Mouse (Mus musculus): ENCODE results near the gene Stt3a. TPM values are rescaled to one million over a fixed set of nuclear protein-coding genes. Genes with fewer than 3 reads are reported as not detected.
A peak's percentile ranks its signal among the peaks of the same experiment; 100 is the strongest.

Gene Stt3a
- 10 to 100 TPM; 31.6 to 40.6 TPM for total RNA-seq (2021)
- long read RNA-seq, experiment 1, full-length matches to known transcripts: 25 of 27 reads
- long read RNA-seq, experiment 1, partial matches to known transcripts: 0 of 27 reads
- long read RNA-seq, experiment 1, other reads (novel, unspliced or antisense): 2 of 27 reads
- long read RNA-seq, experiment 2, full-length matches to known transcripts: 16 of 22 reads
- long read RNA-seq, experiment 2, partial matches to known transcripts: 3 of 22 reads
- long read RNA-seq, experiment 2, other reads (novel, unspliced or antisense): 3 of 22 reads

GRCm38 (mm10) chr9:36767203-36768143, at the start of gene Stt3a:
TSS of gene Stt3a (minus strand) at chr9:36767679.
- peak; percentile 100 for DNase-seq (ENCODE audit: low spot score)

- DNase-seq (ENCODE audit: low spot score): no peak
Observed at GRCm38 (mm10) chr9:36814486-36814885, 47.0 kb upstream of the Stt3a start.

GRCm38 (mm10) chr9:36808126-36808785, 40.8 kb upstream of the Stt3a start:
- DNase-seq (ENCODE audit: low spot score): no peak

- DNase-seq (ENCODE audit: low spot score): no peak
Observed at GRCm38 (mm10) chr9:36805256-36805975, 37.9 kb upstream of the Stt3a start.

GRCm38 (mm10) chr9:36803926-36804325, 36.4 kb upstream of the Stt3a start:
- no peak for DNase-seq (ENCODE audit: low spot score)

- no peak for DNase-seq (ENCODE audit: low spot score)
Observed at GRCm38 (mm10) chr9:36803386-36803785, 35.9 kb upstream of the Stt3a start.

GRCm38 (mm10) chr9:36802951-36803350, 35.5 kb upstream of the Stt3a start:
- DNase-seq (ENCODE audit: low spot score): no peak

GRCm38 (mm10) chr9:36801961-36802360, 34.5 kb upstream of the Stt3a start:
- DNase-seq (ENCODE audit: low spot score): no peak

GRCm38 (mm10) chr9:36796781-36797555, 29.5 kb upstream of the Stt3a start, which contains the start of gene Ei24:
TSS of gene Ei24 (minus strand) at chr9:36797393.
- peak; percentile 95 for DNase-seq (ENCODE audit: low spot score)

GRCm38 (mm10) chr9:36796224-36796623, 28.7 kb upstream of the Stt3a start:
- no peak for DNase-seq (ENCODE audit: low spot score)

- no peak for DNase-seq (ENCODE audit: low spot score)
Observed at GRCm38 (mm10) chr9:36795556-36795955, 28.1 kb upstream of the Stt3a start.

- DNase-seq (ENCODE audit: low spot score): no peak
Observed at GRCm38 (mm10) chr9:36794487-36794886, 27.0 kb upstream of the Stt3a start.

GRCm38 (mm10) chr9:36792191-36792590, 24.7 kb upstream of the Stt3a start:
- no peak for DNase-seq (ENCODE audit: low spot score)

- no peak for DNase-seq (ENCODE audit: low spot score)
Observed at GRCm38 (mm10) chr9:36783921-36784320, 16.4 kb upstream of the Stt3a start.

GRCm38 (mm10) chr9:36769048-36769413, 1.6 kb upstream of the Stt3a start:
- no peak for DNase-seq (ENCODE audit: low spot score)

- no peak for DNase-seq (ENCODE audit: low spot score)
Observed at GRCm38 (mm10) chr9:36768156-36769047, 923 bp upstream of the Stt3a start.

- no peak for DNase-seq (ENCODE audit: low spot score)
Observed at GRCm38 (mm10) chr9:36764378-36764777, 3.1 kb downstream of the Stt3a start.

GRCm38 (mm10) chr9:36727034-36727755, 40.3 kb downstream of the Stt3a start, which contains the start of gene Chek1:
TSS of gene Chek1 (minus strand) at chr9:36727065.
- DNase-seq (ENCODE audit: low spot score): no peak
